Comparison of ENCODE assay signal across 8 mouse cellular contexts in the genomic region with DNA sequence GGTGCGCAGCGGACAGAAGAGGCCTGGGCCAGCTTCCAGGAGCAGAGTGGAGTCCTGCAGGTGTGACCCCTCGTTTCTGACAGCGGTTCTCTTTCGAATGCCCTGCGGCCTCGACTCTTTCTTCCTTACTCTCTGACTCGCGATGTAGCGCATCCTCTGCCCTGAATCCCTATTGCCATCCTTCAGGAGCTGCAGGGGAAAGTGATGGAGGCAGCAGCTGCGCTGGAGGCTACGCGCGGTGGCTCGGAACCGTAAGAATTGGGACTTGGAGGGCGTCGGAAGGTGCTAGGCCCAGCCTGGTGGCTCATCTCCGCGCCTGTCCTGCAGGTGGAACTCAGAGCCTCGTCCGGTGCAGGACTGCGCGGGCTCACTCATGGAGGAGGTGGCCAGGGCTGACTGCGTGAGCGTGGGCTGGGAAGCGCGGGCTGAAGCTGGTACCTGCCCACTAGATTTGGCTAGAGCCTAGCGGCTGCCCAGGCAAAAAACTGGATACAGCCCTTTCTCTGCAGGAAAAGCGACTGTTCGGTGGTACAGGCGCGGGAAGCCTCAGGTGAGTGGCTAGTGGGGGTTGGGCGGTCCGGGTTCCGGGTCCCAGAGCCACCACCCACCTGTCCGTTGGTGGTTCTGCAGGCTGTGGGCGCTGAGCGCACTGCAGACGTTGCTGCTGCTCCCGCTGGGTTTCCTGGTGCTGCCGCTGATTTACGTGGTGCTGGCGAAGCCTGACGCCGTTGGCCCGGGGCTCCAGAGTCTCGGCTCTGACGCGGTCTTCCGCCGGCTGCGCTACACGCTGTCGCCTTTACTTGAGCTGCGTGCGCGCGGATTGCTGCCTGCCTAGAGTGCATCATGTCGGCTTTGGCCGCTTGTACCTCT. TPM values are rescaled to one million over a fixed set of nuclear protein-coding genes. Genes with fewer than 3 reads are reported as not detected.
DNase-seq lines count a peak whose midpoint lies in the region; ATAC-seq lines count a peak whose summit lies in the region.

No protein-coding gene starts in this region.

- peak overlapping the region; percentile 47 for H3K4me3 ChIP-seq in heart, embryonic 11.5 days (ENCODE audit: low read depth, low read length)
- peak overlapping the region; percentile 64 for H3K4me3 ChIP-seq in liver, embryonic 12.5 days
- H3K4me3 ChIP-seq in neural tube, embryonic 12.5 days: peak overlapping the region; percentile 27

- H3K36me3 ChIP-seq in heart, embryonic 11.5 days (ENCODE audit: control insufficient read depth, insufficient read depth, low read length): peaks cover 15% of the 10 kb centered on the region; the same call in 1 of the 2 replicates
- H3K36me3 ChIP-seq in liver, embryonic 12.5 days: peaks cover 17% of the 10 kb centered on the region
- peaks cover 22% of the 10 kb centered on the region for H3K36me3 ChIP-seq in neural tube, embryonic 12.5 days

- ATAC-seq in heart, embryonic 11.5 days (replicated peaks; ENCODE audit: insufficient number of reproducible peaks, low FRiP score, low TSS enrichment): no peak
- ATAC-seq in liver, embryonic 12.5 days: no peak
- ATAC-seq in neural tube, embryonic 12.5 days (ENCODE audit: low FRiP score, low read depth): peak; percentile 19; the same call in 1 of the 2 replicates

- H3K4me1 ChIP-seq in heart, embryonic 11.5 days (ENCODE audit: control insufficient read depth, insufficient read depth, low read length): peaks cover 13% of the 10 kb centered on the region
- peaks cover 23% of the 10 kb centered on the region for H3K4me1 ChIP-seq in liver, embryonic 12.5 days
- H3K4me1 ChIP-seq in neural tube, embryonic 12.5 days: peaks cover 21% of the 10 kb centered on the region

- no peak overlapping the region for H3K27ac ChIP-seq in heart, embryonic 11.5 days (ENCODE audit: low read depth, low read length)
- H3K27ac ChIP-seq in liver, embryonic 12.5 days: no peak overlapping the region
- H3K27ac ChIP-seq in neural tube, embryonic 12.5 days: no peak overlapping the region

- no peak overlapping the region for H3K9ac ChIP-seq in heart, embryonic 11.5 days (ENCODE audit: low read depth, low read length)
- peak overlapping the region; percentile 64 for H3K9ac ChIP-seq in liver, embryonic 12.5 days
- no peak overlapping the region for H3K9ac ChIP-seq in neural tube, embryonic 12.5 days

- DNase-seq in heart, postnatal 25 days (ENCODE audit: low spot score): no peak
- DNase-seq in cerebellum, adult 9-11 months: peak; percentile 51
- DNase-seq in frontal cortex, postnatal 25 days (ENCODE audit: low spot score in 2 of 2): peak; percentile 44 to 53
- DNase-seq in kidney, postnatal 10 days: peak; percentile 66
- peak; percentile 69 for DNase-seq in thymus, postnatal 25 days

- peak overlapping the region; percentile 86 for H3K4me2 ChIP-seq in heart, embryonic 11.5 days
- H3K4me2 ChIP-seq in liver, embryonic 12.5 days: peak overlapping the region; percentile 100
- H3K4me2 ChIP-seq in neural tube, embryonic 12.5 days (replicated peaks): peak overlapping the region; percentile 93

- intact Hi-C loops in heart, postnatal 25 days (cut with DNase I): loop anchor here (5.0 to 10.0 kb wide), 2 partner anchors 145 to 383 kb away; a partner anchor contains a TSS

- peaks cover 22% of the 10 kb centered on the region for H3K27me3 ChIP-seq in heart, embryonic 11.5 days (ENCODE audit: control insufficient read depth, insufficient read depth, low read length)
- peaks cover 31% of the 10 kb centered on the region for H3K27me3 ChIP-seq in liver, embryonic 12.5 days (replicated peaks)
- peaks cover 30% of the 10 kb centered on the region for H3K27me3 ChIP-seq in neural tube, embryonic 12.5 days (replicated peaks)

- no peaks in the 10 kb centered on the region for H3K9me3 ChIP-seq in heart, embryonic 11.5 days (replicated peaks; ENCODE audit: control insufficient read depth, low read length)
- H3K9me3 ChIP-seq in liver, embryonic 12.5 days (replicated peaks): no peaks in the 10 kb centered on the region
- no peaks in the 10 kb centered on the region for H3K9me3 ChIP-seq in neural tube, embryonic 12.5 days

- WGBS in heart, embryonic 11.5 days (ENCODE audit: insufficient replicate concordance): 4% methylated on average over 61 of the region's 61 CpGs
- WGBS in liver, embryonic 12.5 days (ENCODE audit: insufficient replicate concordance): 9% methylated on average over 61 of the region's 61 CpGs
- 3% methylated on average over 61 of the region's 61 CpGs for WGBS in neural tube, embryonic 12.5 days

RNA-seq across cellular contexts. Expression of a gene that starts 1.7 kb away (rescaled TPM):
- polyA plus RNA-seq in heart, embryonic 11.5 days (2014; fragmentation: Nextera tagmentation; extraction: Ambion mirVana): 4.9 and 7.1 TPM in 2 replicates
- 1 to 10 TPM; 2.0 to 2.7 TPM for total RNA-seq in heart, postnatal 25 days (2021)
- 4.7 and 5.3 TPM in 2 replicates for polyA plus RNA-seq in liver, embryonic 12.5 days (2016; fragmentation: Nextera tagmentation; extraction: Ambion mirVana)
- polyA plus RNA-seq in neural tube, embryonic 12.5 days (2016; fragmentation: Nextera tagmentation; extraction: Ambion mirVana): 22.8 and 23.1 TPM in 2 replicates

RNA-seq across cellular contexts. Expression of a gene that starts 44.2 kb away (rescaled TPM):
- 4.5 and 4.8 TPM in 2 replicates for polyA plus RNA-seq in heart, embryonic 11.5 days (2014; fragmentation: Nextera tagmentation; extraction: Ambion mirVana)
- total RNA-seq in heart, postnatal 25 days (2021): 1 to 10 TPM; 2.0 to 2.2 TPM
- polyA plus RNA-seq in liver, embryonic 12.5 days (2016; fragmentation: Nextera tagmentation; extraction: Ambion mirVana): 4.8 and 5.3 TPM in 2 replicates
- polyA plus RNA-seq in neural tube, embryonic 12.5 days (2016; fragmentation: Nextera tagmentation; extraction: Ambion mirVana): 11.7 and 12.4 TPM in 2 replicates

RNA-seq across cellular contexts. Expression of a gene that starts 53.6 kb away (rescaled TPM):
- polyA plus RNA-seq in heart, embryonic 11.5 days (2014; fragmentation: Nextera tagmentation; extraction: Ambion mirVana): 0.61 and 2.5 TPM in 2 replicates
- 1 to 10 TPM; 2.0 TPM for total RNA-seq in heart, postnatal 25 days (2021)
- polyA plus RNA-seq in liver, embryonic 12.5 days (2016; fragmentation: Nextera tagmentation; extraction: Ambion mirVana): 107 and 111 TPM in 2 replicates
- polyA plus RNA-seq in neural tube, embryonic 12.5 days (2016; fragmentation: Nextera tagmentation; extraction: Ambion mirVana): 0.35 and 0.41 TPM in 2 replicates

Comparison
In these comparisons a context has a peak if more than half of its experiments do, and no peak if none do; other contexts are left out.
1. RNA of a gene that starts 53.6 kb away (polyA plus RNA-seq): 107 to 111 TPM in liver, embryonic 12.5 days; 0.61 to 2.5 TPM in heart, embryonic 11.5 days and 0.35 to 0.41 TPM in neural tube, embryonic 12.5 days; every median in the first group is over 10 times any median in the second.
2. Peak in every context shown above with its lines, with median percentiles within 50 percentile points of each other: H3K4me2 ChIP-seq and H3K4me3 ChIP-seq.